Mouse (Mus musculus): ENCODE results near the gene Cct8l1. TPM values are rescaled to one million over a fixed set of nuclear protein-coding genes. Genes with fewer than 3 reads are reported as not detected.

The Cct8l1 gene
- not detected in 2 replicates for polyA plus RNA-seq (2014; fragmentation: Nextera tagmentation; extraction: Ambion mirVana)

DNA sequence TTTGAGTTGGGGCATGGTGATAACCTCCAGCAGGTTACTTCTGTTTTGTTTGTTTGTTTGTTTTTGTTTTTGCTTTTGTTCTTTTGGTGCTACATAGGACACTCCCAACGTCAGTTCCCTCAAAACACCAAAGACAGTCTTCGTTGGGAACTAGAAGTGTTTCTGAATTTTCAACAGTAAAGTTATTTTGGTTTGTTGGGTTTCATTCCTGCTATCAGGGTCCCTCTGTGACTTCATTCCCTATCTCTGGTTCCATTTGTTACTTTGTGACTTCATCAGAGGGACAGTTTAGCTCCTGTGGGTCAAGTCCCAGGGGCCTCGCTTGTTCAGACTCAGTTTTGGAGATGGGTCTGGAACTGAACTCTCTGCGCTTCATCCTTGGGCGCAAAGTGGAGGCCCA is at the start of gene Cct8l1:
TSS of gene Cct8l1 (plus strand) at position 301 of the 400 bp plus-strand sequence.
- 91% methylated on average over 5 of the region's 5 CpGs for WGBS
- no peak for ATAC-seq (replicated peaks; ENCODE audit: low FRiP score)

GRCm38 (mm10) chr5:25472070-25472469 is 43.8 kb upstream of the Cct8l1 start:
- Histone ChIP-seq H3K4me1 (replicated peaks; ENCODE audit: control insufficient read depth, insufficient read depth, low read length) (no peaks in the 10 kb centered on the region), H3K27me3 (ENCODE audit: control insufficient read depth, insufficient read depth, low read length) (no peaks in the 10 kb centered on the region), H3K4me2 (ENCODE audit: low read depth, low read length, severe bottlenecking) (peak overlapping the region; percentile 41; the same call in 1 of the 2 replicates), H3K9me3 (ENCODE audit: control insufficient read depth, low read length) (no peaks in the 10 kb centered on the region), H3K9ac (ENCODE audit: low read length) (peak overlapping the region; percentile 27; the same call in 1 of the 2 replicates), H3K4me3 (ENCODE audit: low read depth, low read length) (peak overlapping the region; percentile 19; the same call in 1 of the 2 replicates), H3K36me3 (ENCODE audit: control insufficient read depth, insufficient read depth, low read length) (no peaks in the 10 kb centered on the region), H3K27ac (ENCODE audit: low read depth, low read length) (0 out of 2 replicates have a peak overlapping the region, but pooled peaks have one; percentile 25)
- ATAC-seq (replicated peaks; ENCODE audit: low FRiP score) (no peak), DNase-seq (ENCODE audit: low spot score) (no peak)
- WGBS = 4% methylated on average over 6 of the region's 6 CpGs

More for the DNA sequence above, at the start of gene Cct8l1:
- no peaks in the 10 kb centered on the region for H3K27me3 ChIP-seq (ENCODE audit: control insufficient read depth, insufficient read depth, low read length)
- no peak for DNase-seq (ENCODE audit: low spot score)
- no peak within 1 kb of the TSS for H3K27ac ChIP-seq (ENCODE audit: low read depth, low read length)
- H3K4me3 ChIP-seq (ENCODE audit: low read depth, low read length) = no peak within 1 kb of the TSS
- no peak within 1 kb of the TSS for H3K9ac ChIP-seq (ENCODE audit: low read length)
- no peaks in the 10 kb centered on the region for H3K36me3 ChIP-seq (ENCODE audit: control insufficient read depth, insufficient read depth, low read length)
- no peaks in the 10 kb centered on the region for H3K4me1 ChIP-seq (replicated peaks; ENCODE audit: control insufficient read depth, insufficient read depth, low read length)
- no peaks in the 10 kb centered on the region for H3K9me3 ChIP-seq (ENCODE audit: control insufficient read depth, low read length)
- H3K4me2 ChIP-seq (ENCODE audit: low read depth, low read length, severe bottlenecking) = no peak within 1 kb of the TSS

GRCm38 (mm10) chr5:25475789-25476188 is 40.1 kb upstream of the Cct8l1 start:
- no peak for DNase-seq (ENCODE audit: low spot score)
- no peaks in the 10 kb centered on the region for H3K4me1 ChIP-seq (replicated peaks; ENCODE audit: control insufficient read depth, insufficient read depth, low read length)
- H3K4me3 ChIP-seq (ENCODE audit: low read depth, low read length) = no peak overlapping the region
- H3K27ac ChIP-seq (ENCODE audit: low read depth, low read length) = no peak overlapping the region
- H3K36me3 ChIP-seq (ENCODE audit: control insufficient read depth, insufficient read depth, low read length) = no peaks in the 10 kb centered on the region
- no peak overlapping the region for H3K4me2 ChIP-seq (ENCODE audit: low read depth, low read length, severe bottlenecking)
- ATAC-seq (replicated peaks; ENCODE audit: low FRiP score) = no peak
- no peaks in the 10 kb centered on the region for H3K27me3 ChIP-seq (ENCODE audit: control insufficient read depth, insufficient read depth, low read length)
- H3K9me3 ChIP-seq (ENCODE audit: control insufficient read depth, low read length) = no peaks in the 10 kb centered on the region
- 85% methylated on average over 2 of the region's 2 CpGs for WGBS
- no peak overlapping the region for H3K9ac ChIP-seq (ENCODE audit: low read length)

- DNase-seq (ENCODE audit: low spot score) (no peak), ATAC-seq (replicated peaks; ENCODE audit: low FRiP score) (no peak)
- no peaks in the 10 kb centered on the region for H3K36me3 ChIP-seq (ENCODE audit: control insufficient read depth, insufficient read depth, low read length)
- H3K27me3 ChIP-seq (ENCODE audit: control insufficient read depth, insufficient read depth, low read length) = no peaks in the 10 kb centered on the region
- H3K9me3 ChIP-seq (ENCODE audit: control insufficient read depth, low read length) = no peaks in the 10 kb centered on the region
- no peak overlapping the region for H3K4me3 ChIP-seq (ENCODE audit: low read depth, low read length)
- no peak overlapping the region for H3K27ac ChIP-seq (ENCODE audit: low read depth, low read length)
- no peak overlapping the region for H3K9ac ChIP-seq (ENCODE audit: low read length)
- H3K4me2 ChIP-seq (ENCODE audit: low read depth, low read length, severe bottlenecking) = no peak overlapping the region
- H3K4me1 ChIP-seq (replicated peaks; ENCODE audit: control insufficient read depth, insufficient read depth, low read length) = no peaks in the 10 kb centered on the region
These were observed 37.0 kb upstream of the Cct8l1 start for GRCm38 (mm10) chr5:25478863-25479262.

GRCm38 (mm10) chr5:25496652-25497051 is 19.2 kb upstream of the Cct8l1 start:
- no peaks in the 10 kb centered on the region for H3K9me3 ChIP-seq (ENCODE audit: control insufficient read depth, low read length)
- DNase-seq (ENCODE audit: low spot score) = no peak
- no peak overlapping the region for H3K27ac ChIP-seq (ENCODE audit: low read depth, low read length)
- H3K9ac ChIP-seq (ENCODE audit: low read length) = peak overlapping the region; percentile 96; the same call in 1 of the 2 replicates
- WGBS = 51% methylated on average over 2 of the region's 2 CpGs
- no peaks in the 10 kb centered on the region for H3K27me3 ChIP-seq (ENCODE audit: control insufficient read depth, insufficient read depth, low read length)
- ATAC-seq (replicated peaks; ENCODE audit: low FRiP score) = no peak
- no peaks in the 10 kb centered on the region for H3K4me1 ChIP-seq (replicated peaks; ENCODE audit: control insufficient read depth, insufficient read depth, low read length)
- H3K4me3 ChIP-seq (ENCODE audit: low read depth, low read length) = peak overlapping the region; percentile 99
- H3K4me2 ChIP-seq (ENCODE audit: low read depth, low read length, severe bottlenecking) = peak overlapping the region; percentile 64
- no peaks in the 10 kb centered on the region for H3K36me3 ChIP-seq (ENCODE audit: control insufficient read depth, insufficient read depth, low read length)

- DNase-seq (ENCODE audit: low spot score) (no peak), ATAC-seq (replicated peaks; ENCODE audit: low FRiP score) (no peak)
- WGBS = 4% methylated on average over 10 of the region's 10 CpGs
- peak overlapping the region; percentile 64 for H3K4me2 ChIP-seq (ENCODE audit: low read depth, low read length, severe bottlenecking)
- no peaks in the 10 kb centered on the region for H3K36me3 ChIP-seq (ENCODE audit: control insufficient read depth, insufficient read depth, low read length)
- no peaks in the 10 kb centered on the region for H3K9me3 ChIP-seq (ENCODE audit: control insufficient read depth, low read length)
- peak overlapping the region; percentile 99 for H3K4me3 ChIP-seq (ENCODE audit: low read depth, low read length)
- no peak overlapping the region for H3K27ac ChIP-seq (ENCODE audit: low read depth, low read length)
- no peaks in the 10 kb centered on the region for H3K27me3 ChIP-seq (ENCODE audit: control insufficient read depth, insufficient read depth, low read length)
- H3K9ac ChIP-seq (ENCODE audit: low read length) = peak overlapping the region; percentile 96
- no peaks in the 10 kb centered on the region for H3K4me1 ChIP-seq (replicated peaks; ENCODE audit: control insufficient read depth, insufficient read depth, low read length)
These were observed 18.5 kb upstream of the Cct8l1 start for GRCm38 (mm10) chr5:25497369-25497719.

GRCm38 (mm10) chr5:25497720-25498345 is 18.0 kb upstream of the Cct8l1 start:
- H3K27me3 ChIP-seq (ENCODE audit: control insufficient read depth, insufficient read depth, low read length) = no peaks in the 10 kb centered on the region
- H3K9ac ChIP-seq (ENCODE audit: low read length) = peak overlapping the region; percentile 96
- no peaks in the 10 kb centered on the region for H3K36me3 ChIP-seq (ENCODE audit: control insufficient read depth, insufficient read depth, low read length)
- H3K4me2 ChIP-seq (ENCODE audit: low read depth, low read length, severe bottlenecking) = peak overlapping the region; percentile 64
- WGBS = under 1% methylated on average over 77 of the region's 78 CpGs
- peak; percentile 19 for ATAC-seq (replicated peaks; ENCODE audit: low FRiP score)
- H3K9me3 ChIP-seq (ENCODE audit: control insufficient read depth, low read length) = no peaks in the 10 kb centered on the region
- H3K27ac ChIP-seq (ENCODE audit: low read depth, low read length) = peak overlapping the region; percentile 97
- H3K4me3 ChIP-seq (ENCODE audit: low read depth, low read length) = peak overlapping the region; percentile 99
- peak; percentile 75 for DNase-seq (ENCODE audit: low spot score)
- H3K4me1 ChIP-seq (replicated peaks; ENCODE audit: control insufficient read depth, insufficient read depth, low read length) = no peaks in the 10 kb centered on the region

DNA sequence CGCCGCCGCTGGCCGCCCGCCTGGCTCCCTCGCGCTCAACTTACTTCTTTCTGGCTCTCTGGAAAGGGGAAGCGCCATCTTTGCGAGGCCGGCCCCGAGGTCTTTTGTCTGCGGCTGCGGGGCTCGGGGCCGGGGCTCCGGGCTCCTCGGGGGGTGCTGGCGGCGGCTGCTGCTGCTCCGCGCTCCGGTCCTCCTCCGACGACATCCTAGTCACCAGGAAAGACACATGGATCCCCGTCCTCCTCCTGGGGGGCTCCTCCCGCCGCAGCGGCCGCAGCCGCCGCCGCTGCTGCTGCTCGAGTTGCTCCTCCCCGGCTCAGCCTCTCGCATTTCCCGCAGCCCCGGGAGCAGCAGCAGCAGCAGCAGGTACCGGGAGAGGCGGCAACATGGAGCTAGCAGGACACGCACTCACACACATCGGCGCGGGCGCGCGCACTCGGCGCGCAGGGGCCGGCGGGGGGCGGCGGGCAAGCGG is 17.5 kb upstream of the Cct8l1 start, which contains the start of gene Kmt2c:
TSS of gene Kmt2c (minus strand) at position 438 of the 475 bp plus-strand sequence.
- Histone ChIP-seq H3K9me3 (ENCODE audit: control insufficient read depth, low read length) (no peaks in the 10 kb centered on the region), H3K36me3 (ENCODE audit: control insufficient read depth, insufficient read depth, low read length) (no peaks in the 10 kb centered on the region), H3K4me1 (replicated peaks; ENCODE audit: control insufficient read depth, insufficient read depth, low read length) (no peaks in the 10 kb centered on the region), H3K27ac (ENCODE audit: low read depth, low read length) (peak within 1 kb of the TSS; percentile 98), H3K9ac (ENCODE audit: low read length) (peak within 1 kb of the TSS; percentile 96), H3K27me3 (ENCODE audit: control insufficient read depth, insufficient read depth, low read length) (no peaks in the 10 kb centered on the region), H3K4me2 (ENCODE audit: low read depth, low read length, severe bottlenecking) (peak within 1 kb of the TSS; percentile 67), H3K4me3 (ENCODE audit: low read depth, low read length) (peak within 1 kb of the TSS; percentile 99)
- under 1% methylated on average over 35 of the region's 54 CpGs for WGBS
- peak; percentile 91 for DNase-seq (ENCODE audit: low spot score)
- peak; percentile 4; the same call in 1 of the 2 replicates for ATAC-seq (replicated peaks; ENCODE audit: low FRiP score)
